ENCODE assay signal across 9 mouse cellular contexts in genomic region chr10:99284918-99285317, GRCm38 (mm10). TPM values are rescaled to one million over a fixed set of nuclear protein-coding genes. Genes with fewer than 3 reads are reported as not detected.
A peak's percentile ranks its signal among the peaks of the same experiment; 100 is the strongest.
DNase-seq lines count a peak whose midpoint lies in the region; TF ChIP-seq lines count a peak whose summit lies in the region.
"Had no signal": no experiment of that assay in that cellular context is flagged by ENCODE, and none has a peak within 500 bp of the region (broad histone marks: within the 10 kb centered on the region; RNA-seq: fewer than 3 reads in every experiment).

No protein-coding gene starts in this region.

- no peak overlapping the region for H3K4me3 ChIP-seq in left cerebral cortex, adult 2 months
- H3K4me3 ChIP-seq: midbrain, embryonic 13.5 days had no signal

- intact Hi-C loops in left cerebral cortex, adult 2 months (cut with DNase I), result loop anchor here (1.0 to 5.0 kb wide), 2 partner anchors 24 to 37 kb away; no protein-coding TSS in a partner anchor
- intact Hi-C loops in left cerebral cortex, postnatal 4 days (cut with DNase I), result no loop called here
- intact Hi-C loops in left cerebral cortex, postnatal 14 days (cut with DNase I), result no loop called here

- DNase-seq in heart, adult 11 months, result peak; percentile 80
- no peak for DNase-seq in heart, adult 9 months (ENCODE audit: low spot score in 2 of 2)
- DNase-seq in left cerebral cortex, adult 2 months (ENCODE audit: extremely low spot score in 1 of 2, low spot score in 2 of 2), result peak; percentile 57 to 67
- no peak for DNase-seq in left cerebral cortex, postnatal 4 days
- DNase-seq in left cerebral cortex, postnatal 14 days (ENCODE audit: low spot score in 2 of 2), result peak; percentile 66 to 78
- DNase-seq in thymus, postnatal 0 days (ENCODE audit: low spot score), result peak; percentile 38
- DNase-seq in gastrocnemius, adult 18-20 months (ENCODE audit: low spot score), result no peak
- no peak for DNase-seq in cerebellum, adult 8-10 months

- H3K27ac ChIP-seq in left cerebral cortex, adult 2 months, result no peak overlapping the region; the same call in 1 of the 2 replicates
- H3K27ac ChIP-seq: midbrain, embryonic 13.5 days had no signal

- TF ChIP-seq CTCF in left cerebral cortex, adult 2 months (IDR thresholded peaks at IDR 0.05), result no peak

RNA-seq across cellular contexts. Expression of gene Dusp6, which starts 21.9 kb away (rescaled TPM):
- 100 to 1,000 TPM; 101 to 116 TPM for total RNA-seq in left cerebral cortex, adult 2 months (2021)
- total RNA-seq in left cerebral cortex, postnatal 4 days (2021), result 10 to 100 TPM; 52.6 to 53.1 TPM
- total RNA-seq in left cerebral cortex, postnatal 14 days (2021), result 100 to 1,000 TPM in 1 of 2 experiments, 10 to 100 TPM in 1; 88.7 to 113 TPM
- polyA plus RNA-seq in thymus, postnatal 0 days (2015; fragmentation: Nextera tagmentation; extraction: Ambion mirVana), result 33.7 and 34.4 TPM in 2 replicates
- total RNA-seq in gastrocnemius, adult 18-20 months (2021), result 10 to 100 TPM in 1 of 2 experiments, 1 to 10 TPM in 1; 7.2 to 12.4 TPM

Comparison
In these comparisons a context has a peak if more than half of its experiments do, and no peak if none do; other contexts are left out.
1. DNase-seq: peak in heart, adult 11 months (single experiment), left cerebral cortex, adult 2 months (2 of 2), left cerebral cortex, postnatal 14 days (2 of 2) and thymus, postnatal 0 days (single experiment); none in heart, adult 9 months (0 of 2), left cerebral cortex, postnatal 4 days (single experiment), gastrocnemius, adult 18-20 months (single experiment) and cerebellum, adult 8-10 months (single experiment).
2. RNA of gene Dusp6, which starts 21.9 kb away (total RNA-seq): 101 to 116 TPM in left cerebral cortex, adult 2 months, 88.7 to 113 TPM in left cerebral cortex, postnatal 14 days and 52.6 to 53.1 TPM in left cerebral cortex, postnatal 4 days; 7.2 to 12.4 TPM in gastrocnemius, adult 18-20 months; every median in the first group is over 4 times any median in the second.